Mouse (Mus musculus): ENCODE measurements around the gene Gcnt2.

The Gcnt2 gene

DNA sequence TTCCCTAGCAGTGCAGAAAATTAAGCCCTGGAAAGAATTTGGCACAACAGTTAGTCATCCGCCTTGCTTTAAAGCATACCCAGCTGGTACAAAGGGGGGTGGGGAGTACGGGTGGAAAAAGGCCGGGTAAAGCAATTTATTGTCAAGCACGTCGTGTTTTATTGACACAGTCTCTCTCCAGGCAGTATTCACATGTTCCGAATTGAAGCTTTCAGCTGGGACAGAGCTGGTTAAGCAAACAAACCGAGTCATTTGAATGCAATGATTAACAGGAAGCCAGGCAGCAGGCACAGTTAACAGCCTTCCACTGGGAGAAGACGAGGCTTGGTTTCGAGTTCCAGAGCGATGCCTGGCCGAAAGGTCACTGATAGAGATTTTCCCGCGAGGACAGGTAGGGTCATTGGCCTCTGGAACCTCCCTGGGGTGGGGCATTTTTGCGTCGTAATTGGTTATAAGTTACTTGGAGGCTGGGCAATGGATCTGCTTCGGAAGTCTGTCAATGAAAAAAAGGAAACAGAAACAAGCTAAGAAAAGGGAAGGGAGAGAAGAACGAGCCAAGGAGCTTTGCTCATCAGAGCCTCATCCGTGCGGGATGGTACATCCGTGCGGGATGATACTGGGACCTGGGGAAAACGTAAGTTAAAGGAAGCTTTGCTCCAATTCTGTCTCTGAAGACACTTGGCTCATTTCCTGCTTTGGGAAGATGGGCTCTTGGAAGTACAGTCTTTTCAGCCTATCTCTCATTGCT, at the start of gene Gcnt2:
Gcnt2 (plus strand) TSS at position 103 of the 748 bp plus-strand sequence.
- no peak for DNase-seq

DNA sequence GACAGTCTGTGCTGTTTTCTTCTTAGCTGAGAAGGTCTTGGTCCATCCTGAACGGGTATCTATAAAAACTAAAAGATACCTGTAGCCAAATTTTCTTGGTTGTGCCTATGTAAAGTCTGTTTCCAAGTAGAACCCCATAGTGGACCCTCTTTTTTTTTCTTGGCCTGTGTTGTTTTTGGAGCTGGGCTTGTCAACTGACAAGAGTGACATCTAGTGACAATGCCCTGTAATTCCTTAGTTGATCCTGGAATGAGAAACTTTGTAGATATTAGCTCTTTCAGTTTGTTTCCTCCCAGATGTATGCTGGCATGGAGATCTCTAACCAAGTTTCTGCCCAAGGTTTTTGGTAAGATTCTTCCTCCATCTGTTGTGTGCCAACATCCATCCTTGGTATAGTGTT, 38.9 kb upstream of the Gcnt2 start:
- DNase-seq, result no peak

DNA sequence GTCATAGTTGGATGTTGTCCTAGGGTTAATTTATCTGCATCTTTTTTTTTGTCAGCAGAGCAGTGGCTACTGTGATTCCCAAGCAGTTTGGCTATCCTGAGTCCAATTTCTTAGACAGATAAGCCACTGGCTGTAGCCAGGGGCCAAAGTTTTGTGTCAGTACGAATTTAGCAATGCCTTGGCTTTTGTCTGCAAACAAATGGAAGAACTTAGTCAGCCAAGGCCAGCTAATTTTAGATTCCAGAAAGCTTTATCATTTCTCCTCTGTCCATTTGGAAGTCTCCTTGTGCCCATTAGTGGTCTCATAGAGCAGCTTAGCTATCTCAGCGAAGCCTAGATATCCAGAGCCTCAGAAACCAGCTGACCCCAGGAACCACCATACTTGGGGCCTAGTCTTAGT, 37.6 kb upstream of the Gcnt2 start:
- no peak for DNase-seq

DNA sequence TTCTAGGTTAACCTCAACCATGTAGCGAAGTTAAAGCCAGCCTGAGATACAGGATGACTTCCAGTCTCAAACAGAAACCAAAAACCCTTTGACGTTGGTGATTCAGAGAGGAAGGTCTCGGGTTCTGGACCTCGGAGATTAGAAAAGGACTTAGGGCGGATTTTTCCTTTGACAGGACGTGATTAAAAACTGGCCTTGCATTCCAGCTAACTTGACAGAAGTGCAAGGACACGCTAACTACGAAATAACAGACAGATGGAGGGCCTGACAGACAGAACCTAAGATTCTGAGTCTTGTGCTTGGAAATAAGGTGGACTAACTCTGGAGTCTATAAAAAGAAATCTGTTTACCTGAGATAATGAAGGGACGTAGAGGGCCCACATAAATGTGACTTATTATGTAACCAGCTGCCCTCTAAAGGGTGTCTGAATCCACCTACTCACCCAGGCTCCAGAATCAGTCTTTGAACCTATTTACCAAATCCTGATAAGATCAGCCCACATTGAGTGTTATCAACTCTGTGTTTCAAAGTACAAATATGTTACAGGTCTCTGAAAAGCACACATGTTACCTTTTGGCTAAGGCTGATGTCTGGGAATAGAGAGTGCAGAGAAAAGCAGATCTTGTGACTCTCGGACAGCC, 18.3 kb upstream of the Gcnt2 start:
- DNase-seq, result no peak

DNA sequence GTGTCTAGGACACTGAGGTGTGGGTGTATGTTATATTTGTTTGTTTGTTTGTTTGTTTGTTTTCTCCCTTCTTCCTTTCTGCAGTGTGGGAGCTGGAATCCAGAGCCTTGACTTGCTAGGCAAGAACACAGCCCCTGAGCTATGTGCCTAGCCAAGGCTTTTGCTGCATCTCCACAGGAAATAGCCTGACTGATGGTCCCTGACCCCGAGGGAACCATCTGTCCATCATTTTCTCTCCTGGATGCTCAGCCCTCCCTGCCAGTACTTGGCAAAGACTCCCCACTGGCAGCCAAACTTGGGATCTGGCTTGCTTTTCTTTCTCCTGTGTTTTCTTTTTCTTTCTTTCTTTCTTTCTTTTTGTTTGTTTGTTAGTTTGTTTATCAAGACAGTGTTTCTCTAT, 17.4 kb upstream of the Gcnt2 start:
- no peak for DNase-seq

DNA sequence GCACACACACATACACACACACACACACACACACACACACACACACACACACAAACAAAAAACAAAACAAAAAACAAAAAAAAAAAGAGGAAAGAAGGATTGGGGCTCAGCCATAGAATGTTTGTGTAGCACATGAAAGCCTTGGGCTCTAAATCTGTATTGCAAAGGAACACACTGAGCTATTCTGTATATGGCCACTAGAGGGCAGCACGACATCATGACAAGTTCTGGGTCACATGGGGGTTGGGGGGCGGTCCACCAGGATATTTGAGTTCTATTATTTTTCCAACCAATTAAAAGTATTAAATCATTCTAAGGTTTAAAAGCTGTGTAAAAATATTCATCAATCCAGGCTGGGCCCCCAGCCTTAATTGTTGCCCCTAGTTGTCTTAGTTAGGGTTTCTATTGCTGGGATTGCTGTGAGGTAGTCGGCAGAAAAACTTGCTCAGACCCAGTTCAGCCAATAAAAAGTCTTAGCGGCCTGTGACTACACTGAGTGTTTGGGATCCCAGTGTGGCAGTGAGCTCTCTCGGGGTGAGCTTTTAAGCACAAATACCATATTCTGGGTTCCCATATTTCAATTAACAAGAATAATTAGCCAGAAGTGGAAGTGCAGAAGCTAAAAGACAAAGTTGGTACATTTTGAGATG, 16.0 kb upstream of the Gcnt2 start:
- peak; percentile 36 to 72 for DNase-seq

DNA sequence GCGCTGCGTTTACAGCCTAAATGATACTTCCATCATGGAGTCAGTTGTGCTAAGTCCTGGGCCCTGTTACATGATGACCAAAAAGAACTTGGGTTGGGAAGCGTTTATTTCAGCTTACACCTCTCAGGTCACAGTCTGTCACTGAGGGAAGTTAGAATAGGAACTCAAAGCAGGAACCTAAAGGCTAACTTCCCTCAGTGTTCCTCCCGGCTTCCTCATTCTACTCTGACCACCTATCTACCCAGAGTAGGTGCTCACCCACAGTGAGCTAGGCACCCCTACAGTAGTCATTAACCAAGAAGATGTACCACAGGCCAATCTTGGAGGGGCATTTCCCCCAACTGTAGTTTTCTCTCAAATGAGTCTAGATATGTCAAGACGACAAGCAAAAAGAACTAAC, 15.4 kb upstream of the Gcnt2 start:
- DNase-seq, result no peak

DNA sequence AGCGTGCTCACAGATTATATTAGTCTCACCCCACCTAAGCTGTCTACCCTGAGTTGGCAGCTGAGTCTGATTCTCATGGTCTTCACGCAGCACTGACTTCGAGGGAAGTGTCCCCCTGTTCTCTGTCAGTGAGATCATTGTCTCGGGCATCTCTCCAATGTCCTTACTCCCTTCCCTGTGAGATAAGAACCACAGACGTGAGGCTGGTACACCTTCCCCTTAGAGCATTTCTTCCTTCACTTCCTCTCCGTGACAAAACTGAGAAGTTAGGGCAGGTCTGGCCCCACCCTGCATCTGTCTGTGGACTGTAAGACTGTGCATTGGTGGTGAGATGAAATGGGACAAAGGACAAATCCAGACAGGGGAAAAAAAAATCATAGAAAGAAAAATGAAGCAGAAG, 13.6 kb upstream of the Gcnt2 start:
- DNase-seq, result no peak

DNA sequence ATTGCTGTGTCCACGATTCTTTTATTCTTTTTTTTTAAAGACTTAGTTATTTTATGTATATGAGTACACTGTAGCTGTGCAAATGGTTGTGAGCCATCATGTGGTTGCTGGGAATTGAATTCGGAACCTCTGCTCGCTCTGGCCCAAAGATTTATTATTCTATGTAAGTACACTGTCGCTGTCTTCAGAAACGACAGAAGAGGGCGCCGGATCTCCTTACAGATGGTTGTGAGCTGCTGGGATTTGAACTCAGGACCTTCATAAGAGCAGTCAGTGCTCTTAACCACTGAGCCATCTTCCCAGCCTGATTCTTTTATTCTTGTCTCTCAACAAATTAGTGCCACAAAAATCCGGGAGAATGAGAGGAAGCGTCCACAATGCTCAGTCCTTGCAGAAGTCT, 13.2 kb upstream of the Gcnt2 start:
- DNase-seq, result no peak

DNA sequence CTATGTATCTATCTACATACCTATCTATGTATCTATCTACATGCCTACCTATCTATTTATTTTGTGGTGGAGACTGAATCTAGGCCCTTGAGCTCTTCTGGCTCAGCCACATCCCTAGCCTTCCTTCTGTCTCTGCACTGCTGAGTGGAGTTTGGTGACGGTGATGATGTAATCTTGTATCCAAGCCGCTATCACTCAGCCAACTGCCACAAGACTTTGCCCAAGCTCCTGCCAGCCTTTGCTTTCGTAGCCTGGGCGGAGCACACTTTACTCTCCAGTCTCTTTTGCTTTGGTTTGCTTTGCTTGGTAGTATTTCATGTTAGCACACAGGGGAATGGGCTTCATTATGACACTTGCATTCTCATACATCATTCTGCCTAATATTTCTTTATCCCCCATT, 11.7 kb upstream of the Gcnt2 start:
- no peak for DNase-seq

DNA sequence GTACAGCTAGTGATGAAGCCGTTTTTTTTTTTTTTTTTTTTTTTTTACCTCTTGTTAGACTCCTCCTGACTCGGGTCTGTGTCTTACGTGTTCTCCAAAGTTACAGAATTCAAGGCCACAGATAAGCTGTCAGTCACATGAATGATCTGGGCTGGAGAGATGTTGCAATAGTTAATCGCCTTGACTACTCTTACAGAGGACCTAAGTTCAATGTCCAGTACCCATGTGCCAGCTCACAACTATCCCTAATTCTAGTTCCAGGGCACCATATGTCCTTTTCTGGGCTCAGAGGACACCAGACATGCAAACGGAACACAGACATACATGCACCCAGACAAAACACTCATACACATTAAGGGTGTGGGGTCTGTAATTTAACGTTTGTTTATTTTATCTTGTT, 8.9 kb upstream of the Gcnt2 start:
- no peak for DNase-seq

DNA sequence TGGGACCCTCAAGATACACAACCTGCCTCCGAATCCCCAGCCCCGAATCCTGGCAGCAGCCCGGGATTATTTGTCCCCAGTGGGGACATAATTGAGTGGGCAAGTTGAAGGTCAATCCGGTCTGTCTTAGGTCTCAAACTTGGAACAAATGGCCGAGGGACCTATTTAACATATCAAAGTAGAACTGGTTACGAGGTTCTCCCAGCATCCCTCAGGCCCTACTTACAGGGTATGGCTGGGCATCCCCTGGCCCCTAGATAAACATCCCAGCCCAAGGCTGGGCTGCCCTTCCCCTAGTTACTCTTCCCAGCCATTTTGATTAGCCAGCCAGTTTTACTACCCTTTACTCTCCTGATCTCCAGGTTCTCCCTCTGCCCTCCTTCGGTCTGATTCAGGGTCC, 8.3 kb upstream of the Gcnt2 start:
- DNase-seq, result no peak

DNA sequence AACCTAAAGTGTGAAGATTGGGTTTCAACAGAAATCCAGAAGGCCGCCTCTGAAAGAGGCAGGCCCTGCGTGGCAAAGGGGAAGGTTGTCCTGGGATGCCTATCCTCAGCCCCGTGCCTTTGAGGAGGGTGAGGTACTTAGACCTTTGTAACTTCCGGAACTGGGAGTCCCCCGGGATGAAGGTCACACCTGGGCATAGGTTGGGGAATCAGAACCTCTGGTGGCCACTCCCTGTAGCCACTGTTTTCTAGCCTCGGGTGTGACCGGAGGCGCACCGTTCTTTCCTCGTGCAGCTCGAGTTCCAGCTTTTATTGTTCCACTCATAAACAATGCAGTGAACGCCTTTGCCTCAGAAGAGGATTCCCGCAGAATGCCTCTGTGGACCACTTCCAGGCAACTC, 7.6 kb upstream of the Gcnt2 start:
- no peak for DNase-seq

DNA sequence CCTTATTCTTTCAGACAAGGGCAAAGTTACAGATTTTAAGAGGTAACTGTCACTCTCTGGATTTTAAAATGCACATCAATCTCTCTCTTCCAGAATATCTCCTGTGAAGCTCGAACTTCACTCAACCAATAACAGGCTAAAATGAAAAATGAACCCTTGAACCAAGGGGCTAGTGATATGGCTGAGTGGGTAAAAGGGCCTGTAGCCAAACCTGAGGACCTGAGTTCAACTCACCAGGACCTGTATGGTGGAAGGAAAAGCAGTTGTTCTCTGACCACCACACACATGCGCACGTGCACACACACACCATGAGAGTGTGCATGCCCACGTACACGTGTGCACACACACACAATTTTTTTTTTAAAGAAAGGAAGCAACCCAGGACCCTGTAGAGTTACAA, 6.8 kb upstream of the Gcnt2 start:
- DNase-seq, result no peak

DNA sequence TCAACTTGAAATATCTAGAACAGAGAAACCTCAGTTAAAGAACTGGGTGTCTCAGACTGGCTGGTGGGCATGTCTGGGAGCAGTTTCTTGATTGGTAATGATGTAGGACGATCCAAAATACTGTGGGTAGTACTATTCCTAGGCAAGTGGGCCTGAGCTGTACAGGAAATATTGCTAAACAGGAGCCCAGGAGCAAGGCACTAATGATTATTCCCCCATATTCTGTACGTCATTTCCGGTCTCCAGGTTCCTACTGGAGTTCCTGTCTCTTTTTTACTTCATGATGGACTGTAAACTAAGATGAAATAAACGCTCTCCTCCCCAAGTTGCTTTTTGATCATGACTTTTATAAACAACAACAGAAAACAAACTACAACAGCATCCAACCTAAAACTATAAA, 5.7 kb upstream of the Gcnt2 start:
- DNase-seq, result no peak

DNA sequence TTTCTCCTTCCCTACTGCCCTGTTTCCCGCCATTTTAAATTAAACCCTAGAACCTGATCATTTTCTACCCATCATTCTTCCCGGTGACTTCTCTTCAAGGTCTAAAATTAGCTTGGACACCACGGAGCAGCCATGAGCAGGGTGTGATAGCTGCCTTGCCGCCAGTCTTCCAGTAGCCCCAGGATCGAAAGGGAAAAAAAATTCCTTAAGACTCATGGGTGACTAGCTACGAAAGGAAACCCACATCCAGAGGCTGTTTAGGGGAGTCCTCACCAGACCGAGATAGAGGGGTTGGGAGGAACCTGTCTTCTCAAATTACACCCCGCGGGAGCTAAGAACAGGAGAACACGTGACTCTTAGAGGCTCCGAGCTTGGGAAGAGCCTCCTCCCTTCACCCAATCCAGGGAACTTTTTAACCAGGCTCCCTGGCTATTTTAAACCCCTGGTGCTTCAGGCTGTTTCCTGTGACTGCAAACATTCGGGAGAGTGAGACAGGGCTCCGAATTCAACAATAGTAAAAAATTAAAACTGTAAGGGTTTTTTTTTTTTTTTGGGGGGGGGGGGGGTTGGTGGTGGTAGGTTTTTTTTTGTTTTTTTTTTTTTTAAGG, 5.0 kb upstream of the Gcnt2 start:
- peak in 1 of 2 experiments; percentile 4 for DNase-seq

DNA sequence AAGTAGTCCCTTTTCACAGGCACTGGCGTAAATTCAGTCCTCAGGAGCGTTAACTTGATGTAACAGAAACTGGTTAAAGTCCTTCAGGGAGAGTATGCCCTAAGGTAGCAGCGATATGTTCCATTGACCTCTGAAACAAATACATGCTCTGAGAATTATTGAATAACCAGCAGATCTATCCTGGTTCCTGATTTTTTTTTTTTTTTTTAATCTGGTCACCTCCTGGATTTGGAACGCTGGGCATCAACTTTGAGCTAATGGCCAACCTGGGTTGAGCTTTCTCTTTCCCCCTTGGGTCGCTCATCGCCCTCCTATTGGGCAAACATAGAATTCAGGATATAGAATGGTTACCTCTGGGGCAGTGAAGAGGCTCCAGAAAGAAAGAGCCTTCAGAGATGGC, 4.3 kb upstream of the Gcnt2 start:
- DNase-seq, result no peak

DNA sequence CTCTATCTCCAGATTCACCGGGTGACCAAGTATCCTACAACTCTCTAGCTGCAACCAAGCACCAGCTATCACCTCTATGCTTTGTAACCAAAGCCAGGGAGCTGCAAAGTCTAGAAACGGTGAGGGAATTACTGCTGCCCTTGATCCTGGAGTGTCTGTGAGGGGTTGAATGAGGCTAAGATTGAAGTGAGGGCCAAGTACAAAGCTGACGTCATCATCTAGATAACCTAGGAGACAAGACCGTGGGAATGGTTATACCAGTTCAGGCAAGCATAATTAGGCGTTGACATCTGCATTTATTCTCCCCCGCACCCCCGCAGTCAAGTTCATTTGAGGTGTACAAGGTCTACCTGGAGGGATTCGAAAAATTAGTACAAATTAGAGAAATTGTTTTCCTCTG, 2.8 kb upstream of the Gcnt2 start:
- no peak for DNase-seq

DNA sequence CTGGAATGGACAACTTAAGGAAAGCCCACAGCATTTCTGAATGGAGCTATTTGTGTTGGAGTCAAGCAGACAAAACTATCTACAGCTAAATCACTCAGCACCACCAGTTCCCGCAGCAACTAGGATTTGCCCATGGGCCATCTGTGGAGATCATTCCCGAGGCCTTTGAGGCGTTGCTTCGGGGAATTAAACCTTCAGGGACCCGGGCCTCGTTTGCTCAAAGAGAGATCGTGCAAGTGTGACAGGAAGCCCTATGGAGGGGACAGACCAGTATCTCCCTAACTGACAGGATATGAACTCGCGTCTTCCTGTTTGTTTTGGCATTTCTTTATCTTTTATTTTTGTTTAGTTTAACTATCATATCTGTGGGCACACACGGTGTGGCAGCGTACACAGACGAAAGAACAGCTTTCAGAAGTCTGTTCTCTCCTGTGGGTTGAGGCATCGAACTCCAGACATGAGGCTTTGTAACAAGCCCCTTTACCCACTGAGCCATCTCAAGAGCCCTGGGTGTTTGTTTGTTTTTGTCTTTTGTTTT, 2.2 kb upstream of the Gcnt2 start:
- DNase-seq, result no peak

DNA sequence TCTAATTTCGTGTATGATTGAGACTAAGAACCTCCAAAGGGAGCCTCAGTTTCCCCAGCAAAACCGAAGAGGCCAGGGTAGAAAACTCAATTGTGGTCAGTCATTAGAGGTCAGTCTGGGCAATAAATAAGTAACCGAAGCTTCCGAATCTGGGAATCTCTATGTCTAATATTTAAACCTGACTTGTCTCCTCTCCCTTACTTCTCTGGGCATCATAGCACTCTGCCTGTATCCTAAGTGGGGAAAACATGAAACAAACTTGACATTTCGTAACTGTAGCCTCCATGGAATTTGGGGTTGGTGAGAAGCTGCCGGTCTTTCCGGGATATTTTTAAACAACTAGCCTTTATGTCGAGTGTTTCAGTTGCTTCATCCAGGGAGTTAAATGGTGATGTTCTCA, 329 bp upstream of the Gcnt2 start:
- DNase-seq, result no peak

DNA sequence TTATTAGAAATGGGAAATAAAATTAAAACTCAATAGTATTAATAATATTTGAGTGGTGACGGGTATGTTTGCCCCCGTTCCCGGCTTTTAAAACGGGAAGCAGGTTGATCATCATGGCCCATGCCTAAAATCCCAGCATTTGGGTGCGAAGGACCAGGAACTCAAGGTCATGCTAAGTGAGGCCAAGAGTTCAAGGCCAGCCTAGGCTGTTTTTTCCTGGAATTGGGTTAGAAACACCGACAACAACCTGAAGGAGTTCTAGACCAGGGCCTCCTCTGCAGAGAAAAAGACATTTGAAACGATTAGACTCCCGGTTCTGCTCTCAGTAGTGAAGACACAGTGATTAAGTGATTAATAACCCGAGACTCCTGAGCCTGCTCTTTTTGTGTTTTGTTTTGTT, 3.5 kb downstream of the Gcnt2 start:
- no peak for DNase-seq

DNA sequence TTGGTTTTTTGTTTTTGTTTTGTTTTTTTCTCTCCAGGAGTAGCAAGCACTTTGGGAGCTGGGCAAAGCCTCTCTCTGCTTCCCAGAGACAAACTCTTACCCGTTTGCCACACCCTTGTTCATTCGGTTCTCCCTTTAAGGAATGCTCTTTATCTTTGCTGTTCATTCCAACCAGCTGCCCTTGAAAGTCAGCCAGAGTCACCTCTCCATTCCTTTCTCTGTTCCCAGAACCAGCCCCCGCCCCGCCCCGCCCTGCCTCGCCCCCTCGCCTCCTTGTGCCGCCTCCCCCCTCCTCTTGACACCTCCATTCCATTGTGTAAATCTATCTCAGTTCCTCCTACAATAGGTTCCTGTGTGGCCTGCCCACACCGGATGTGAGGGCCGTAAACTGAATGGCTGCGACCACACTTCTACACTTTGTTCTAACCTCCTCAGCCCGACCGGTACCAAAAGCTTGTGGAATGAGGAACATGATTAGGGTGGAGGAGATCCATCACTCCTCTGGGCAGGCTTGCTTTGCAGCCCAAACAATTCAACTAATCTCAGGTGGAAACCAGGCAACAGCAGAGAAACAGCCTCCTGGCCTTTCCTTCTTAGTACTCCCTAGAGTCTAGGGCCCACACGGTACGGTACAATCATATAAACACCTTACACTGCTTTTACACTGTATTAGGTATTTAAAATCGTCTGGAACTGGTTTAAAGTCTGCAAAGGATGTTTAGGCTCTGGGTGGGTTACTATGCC, 9.5 kb downstream of the Gcnt2 start:
- no peak for DNase-seq

DNA sequence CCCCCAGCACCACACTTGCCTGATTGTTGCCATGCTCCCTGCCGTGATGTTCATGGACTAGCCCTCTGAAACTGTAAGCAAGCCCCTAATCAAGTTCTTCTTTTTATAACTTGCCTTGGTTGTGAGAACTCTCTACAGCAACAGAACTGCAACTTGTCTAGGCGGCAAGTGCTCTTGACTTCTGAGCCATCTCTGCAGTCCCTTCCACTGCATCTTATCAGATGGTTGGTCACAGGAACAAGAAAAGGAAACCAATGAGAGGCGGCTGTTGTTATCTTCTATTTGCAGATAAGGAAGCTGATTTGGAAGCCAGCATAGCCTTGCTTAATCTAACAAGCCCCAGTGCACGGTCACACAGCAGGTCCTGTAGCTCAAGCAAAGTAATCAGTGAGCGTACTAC, 14.5 kb downstream of the Gcnt2 start:
- no peak for DNase-seq
